Mouse (Mus musculus) olfactory bulb, adult 2 months (tissue): ENCODE measurements around the gene Irf1.

Experiments used
- CTCF ChIP-seq: fragments of 200-500 bp; IDR thresholded peaks from 2 replicates; pipeline ENCODE4 v1.5.1; 2012; ENCODE audit warnings: low read depth, mild to moderate bottlenecking, low read length, moderate library complexity; ENCODE audit not compliant: insufficient read depth
- POLR2A ChIP-seq: fragments of 200-500 bp; IDR thresholded peaks from 2 replicates; pipeline ENCODE4 v1.6.1; 2012; ENCODE audit warnings: mild to moderate bottlenecking, low read depth, low read length, moderate library complexity; ENCODE audit not compliant: insufficient read depth

DNA sequence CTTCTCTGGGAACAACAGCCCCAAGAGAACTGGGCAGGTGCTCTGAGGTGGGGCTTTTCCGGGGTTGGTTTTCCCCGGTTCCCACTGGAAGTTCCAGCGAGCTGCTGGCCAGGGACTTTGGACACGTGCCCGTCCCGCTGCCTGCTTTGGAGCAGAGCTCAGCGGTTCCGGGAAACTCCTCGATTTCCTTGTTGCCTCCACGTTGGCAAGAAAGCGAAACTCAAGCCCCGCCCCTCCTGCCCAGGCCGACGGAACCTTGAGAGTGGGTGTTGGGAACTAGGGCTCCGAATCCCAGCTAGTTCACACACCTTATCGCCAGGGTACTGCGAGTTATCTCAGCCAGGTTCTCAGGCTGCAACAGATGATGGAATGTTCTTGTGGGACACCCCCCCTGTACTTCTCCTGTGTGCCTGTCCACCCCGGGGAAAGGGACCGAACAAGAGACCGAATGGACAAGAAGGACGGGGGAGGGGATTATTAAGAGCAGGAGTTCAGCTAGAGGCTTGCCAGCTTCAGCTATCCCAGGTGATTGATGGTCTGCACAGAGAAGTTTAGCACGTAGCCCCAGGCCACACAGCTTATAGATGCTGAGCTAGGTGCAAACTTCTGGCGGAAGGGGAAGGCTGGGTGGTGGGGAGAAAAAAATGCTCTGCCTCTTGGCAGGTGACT is 6.9 kb upstream of the Irf1 start:
- no peak for TF ChIP-seq CTCF
- TF ChIP-seq POLR2A: no peak
